Mouse (Mus musculus) lung, adult 2 months (tissue): ENCODE data around the gene Dram1.

Experiments
- CTCF ChIP-seq: fragments of 200-500 bp; IDR thresholded peaks from 2 replicates; pipeline ENCODE4 v1.5.1; 2011; ENCODE audit warnings: mild to moderate bottlenecking, low read length, control low read depth; ENCODE audit not compliant: insufficient read depth
- POLR2A ChIP-seq: fragments of 200-500 bp; IDR thresholded peaks from 2 replicates; pipeline ENCODE4 v1.6.1; 2011; ENCODE audit warnings: low read depth, mild to moderate bottlenecking, control low read depth, low read length, borderline replicate concordance; ENCODE audit errors: extremely low read depth

GRCm38 (mm10) chr10:88330695-88331094 is 48.2 kb downstream of the Dram1 start:
- TF ChIP-seq CTCF (no peak), POLR2A (no peak)
